In genomic region chr13:28416887-28417286, GRCm38 (mm10) we compare ENCODE assay signal across 8 mouse cellular contexts.
DNase-seq lines count a peak whose midpoint lies in the region; ATAC-seq lines count a peak whose summit lies in the region.

No protein-coding gene starts in this region.

- no peaks in the 10 kb centered on the region for H3K27me3 ChIP-seq in liver, embryonic 11.5 days (replicated peaks; ENCODE audit: control insufficient read depth, insufficient read depth, low read length)
- no peaks in the 10 kb centered on the region for H3K27me3 ChIP-seq in hindbrain, embryonic 13.5 days
- no peaks in the 10 kb centered on the region for H3K27me3 ChIP-seq in limb, embryonic 12.5 days

- ATAC-seq in liver, embryonic 11.5 days (replicated peaks; ENCODE audit: low FRiP score) = no peak
- peak; percentile 28; the same call in 1 of the 2 replicates for ATAC-seq in hindbrain, embryonic 13.5 days (ENCODE audit: low FRiP score)
- ATAC-seq in limb, embryonic 12.5 days (ENCODE audit: insufficient number of reproducible peaks, insufficient read depth, low FRiP score, low TSS enrichment, low read depth) = no peak

- H3K27ac ChIP-seq in liver, embryonic 11.5 days (ENCODE audit: low read depth, low read length) = no peak overlapping the region
- peak overlapping the region; percentile 97 for H3K27ac ChIP-seq in hindbrain, embryonic 13.5 days
- peak overlapping the region; percentile 97 for H3K27ac ChIP-seq in limb, embryonic 12.5 days

- 49% methylated on average over 8 of the region's 8 CpGs for whole genome bisulfite sequencing in liver, embryonic 11.5 days
- 13% methylated on average over 8 of the region's 8 CpGs for WGBS in hindbrain, embryonic 13.5 days
- WGBS in limb, embryonic 12.5 days = 35% methylated on average over 8 of the region's 8 CpGs

- no peak overlapping the region for H3K4me3 ChIP-seq in liver, embryonic 11.5 days (ENCODE audit: low read depth, low read length)
- H3K4me3 ChIP-seq in hindbrain, embryonic 13.5 days = peak overlapping the region; percentile 36
- H3K4me3 ChIP-seq in limb, embryonic 12.5 days (replicated peaks) = 0 out of 2 replicates have a peak overlapping the region, but pooled peaks have one; percentile 20

- H3K4me2 ChIP-seq in liver, embryonic 11.5 days = peak overlapping the region; percentile 52
- peak overlapping the region; percentile 62 for H3K4me2 ChIP-seq in hindbrain, embryonic 13.5 days
- peak overlapping the region; percentile 53 for H3K4me2 ChIP-seq in limb, embryonic 12.5 days

- DNase-seq in liver, embryonic 11.5 days (ENCODE audit: low spot score) = no peak
- DNase-seq in liver = no peak
- peak; percentile 48 for DNase-seq in embryo, embryonic 11 days
- peak; percentile 58 to 71 for DNase-seq in right cerebral cortex, postnatal 10 days (ENCODE audit: low spot score in 2 of 2)
- DNase-seq in T-cell, adult 2 months (ENCODE audit: low spot score) = no peak
- DNase-seq in adrenal gland, postnatal 14 days = no peak

- H3K9me3 ChIP-seq in liver, embryonic 11.5 days (ENCODE audit: control insufficient read depth, low read length) = no peaks in the 10 kb centered on the region
- H3K9me3 ChIP-seq in hindbrain, embryonic 13.5 days = no peaks in the 10 kb centered on the region
- H3K9me3 ChIP-seq in limb, embryonic 12.5 days = no peaks in the 10 kb centered on the region

- H3K36me3 ChIP-seq in liver, embryonic 11.5 days (ENCODE audit: control insufficient read depth, insufficient read depth, low read length) = no peaks in the 10 kb centered on the region
- H3K36me3 ChIP-seq in hindbrain, embryonic 13.5 days = no peaks in the 10 kb centered on the region
- no peaks in the 10 kb centered on the region for H3K36me3 ChIP-seq in limb, embryonic 12.5 days

- peaks cover 9% of the 10 kb centered on the region for H3K4me1 ChIP-seq in liver, embryonic 11.5 days (replicated peaks; ENCODE audit: control insufficient read depth, insufficient read depth, low read length)
- H3K4me1 ChIP-seq in hindbrain, embryonic 13.5 days (replicated peaks) = peaks cover 61% of the 10 kb centered on the region
- H3K4me1 ChIP-seq in limb, embryonic 12.5 days (replicated peaks) = peaks cover 48% of the 10 kb centered on the region

- H3K9ac ChIP-seq in liver, embryonic 11.5 days (ENCODE audit: low read depth, low read length) = no peak overlapping the region
- peak overlapping the region; percentile 79 for H3K9ac ChIP-seq in hindbrain, embryonic 13.5 days
- H3K9ac ChIP-seq in limb, embryonic 12.5 days (replicated peaks) = no peak overlapping the region

Comparison
In these comparisons a context has a peak if more than half of its experiments do, and no peak if none do; other contexts are left out.
1. DNase-seq: peak in embryo, embryonic 11 days (single experiment) and right cerebral cortex, postnatal 10 days (2 of 2); none in liver, embryonic 11.5 days (single experiment), liver (single experiment), T-cell, adult 2 months (single experiment) and adrenal gland, postnatal 14 days (single experiment).
2. Peak in every context shown above with its lines, with median percentiles within 50 percentile points of each other: H3K4me2 ChIP-seq.